Mouse (Mus musculus) hindbrain, embryonic 16.5 days (tissue): ENCODE results near the gene Adgrl3. TPM values are rescaled to one million over a fixed set of nuclear protein-coding genes. Genes with fewer than 3 reads are reported as not detected.
"Not testable (repeated sequence)": the region's sequence is repeated elsewhere in the genome, so short reads cannot be mapped to it uniquely, and the experiment has no call there.

Source experiments
- ATAC-seq: fragments of 200-750 bp; cut with Nextera tagmentation; 2 replicates; pipeline ENCODE4 v1.8.0; 2017; ENCODE audit warnings: moderate TSS enrichment, moderate library complexity
- H3K27ac ChIP-seq: fragments of 300-500 bp; sonication (generic); 2 replicates; pipeline ENCODE4 v1.5.1; 2014; ENCODE audit warnings: low read depth, mild to moderate bottlenecking, control low read depth, low read length, moderate library complexity
- H3K27me3 ChIP-seq: fragments of 300-500 bp; sonication (generic); replicated peaks from 2 replicates; pipeline ENCODE4 v1.6.1; 2014; ENCODE audit warnings: low read length; ENCODE audit not compliant: control insufficient read depth, insufficient read depth
- H3K36me3 ChIP-seq: fragments of 300-500 bp; sonication (generic); 2 replicates; pipeline ENCODE4 v1.6.1; 2014; ENCODE audit warnings: mild to moderate bottlenecking, low read length, moderate library complexity, mixed read lengths; ENCODE audit not compliant: control insufficient read depth, insufficient read depth
- H3K4me1 ChIP-seq: fragments of 300-500 bp; sonication (generic); 2 replicates; pipeline ENCODE4 v1.6.1; 2014; ENCODE audit warnings: low read depth, low read length; ENCODE audit not compliant: control insufficient read depth, insufficient read depth
- H3K4me2 ChIP-seq: fragments of 300-500 bp; sonication (generic); 2 replicates; pipeline ENCODE4 v1.6.1; 2014; ENCODE audit warnings: mild to moderate bottlenecking, low read length, control low read depth, moderate library complexity
- H3K4me3 ChIP-seq: fragments of 300-500 bp; sonication (generic); 2 replicates; pipeline ENCODE4 v1.5.1; 2014; ENCODE audit warnings: mild to moderate bottlenecking, low read length, control low read depth, moderate library complexity
- H3K9ac ChIP-seq: fragments of 300-500 bp; sonication (generic); 2 replicates; pipeline ENCODE4 v1.6.1; 2014; ENCODE audit warnings: low read depth, mild to moderate bottlenecking, control low read depth, low read length, moderate library complexity
- H3K9me3 ChIP-seq: fragments of 300-500 bp; sonication (generic); 2 replicates; pipeline ENCODE4 v1.6.1; 2014; ENCODE audit warnings: mild to moderate bottlenecking, low read length, moderate library complexity; ENCODE audit not compliant: control insufficient read depth
- WGBS: fragments of 180-500 bp; shearing (Covaris S2); extraction: QIAGEN DNeasy Blood & Tissue Kit; methylation state at CpG from one replicate; pipeline ENCODE4 v1.1.7; 2014; 5-methylcytosine and 5-hydroxymethylcytosine counted together
- polyA plus RNA-seq: library from polyadenylated mRNA; unstranded; fragments of >200 nt; fragmentation: Nextera tagmentation; extraction: Ambion mirVana; gene quantifications from 2 replicates; pipeline ENCODE4 v1.2.1, GENCODE M21; 2015

The Adgrl3 gene
- polyA plus RNA-seq, 1 experiment from 2014 or later, result 67.2 TPM

GRCm38 (mm10) chr5:81522760-81523159 is 502.8 kb downstream of the Adgrl3 start:
- no peak overlapping the region for H3K9ac ChIP-seq
- no peaks in the 10 kb centered on the region for H3K36me3 ChIP-seq
- WGBS, result 94% methylated on average over 4 of the region's 4 CpGs
- no peak overlapping the region for H3K4me2 ChIP-seq
- H3K27me3 ChIP-seq, result no peaks in the 10 kb centered on the region
- no peak overlapping the region for H3K27ac ChIP-seq
- H3K9me3 ChIP-seq, result no peaks in the 10 kb centered on the region
- ATAC-seq, result no peak
- no peak overlapping the region for H3K4me3 ChIP-seq
- H3K4me1 ChIP-seq, result peaks cover 4% of the 10 kb centered on the region

- Histone ChIP-seq H3K9ac (no peak overlapping the region), H3K36me3 (no peaks in the 10 kb centered on the region), H3K27me3 (no peaks in the 10 kb centered on the region), H3K4me3 (no peak overlapping the region), H3K9me3 (no peaks in the 10 kb centered on the region), H3K4me1 (peaks cover 4% of the 10 kb centered on the region), H3K27ac (peak overlapping the region; percentile 44; the same call in 1 of the 2 replicates), H3K4me2 (peak overlapping the region; percentile 2; the same call in 1 of the 2 replicates)
- peak; percentile 85 for ATAC-seq
- WGBS, result 58% methylated on average over 12 of the region's 12 CpGs
Measured at GRCm38 (mm10) chr5:81524532-81524961, 504.6 kb downstream of the Adgrl3 start.

- no peaks in the 10 kb centered on the region; the same call in 1 of the 2 replicates for H3K4me1 ChIP-seq
- WGBS, result 82% methylated on average over 2 of the region's 2 CpGs
- H3K9ac ChIP-seq, result no peak overlapping the region
- H3K36me3 ChIP-seq, result no peaks in the 10 kb centered on the region
- no peaks in the 10 kb centered on the region for H3K27me3 ChIP-seq
- no peak overlapping the region for H3K4me3 ChIP-seq
- no peak overlapping the region for H3K27ac ChIP-seq
- H3K4me2 ChIP-seq, result no peak overlapping the region
- no peak for ATAC-seq
- no peaks in the 10 kb centered on the region for H3K9me3 ChIP-seq
Measured at GRCm38 (mm10) chr5:81525326-81525725, 505.4 kb downstream of the Adgrl3 start.

- Histone ChIP-seq H3K4me3 (no peak overlapping the region), H3K27ac (no peak overlapping the region), H3K9me3 (no peaks in the 10 kb centered on the region), H3K36me3 (no peaks in the 10 kb centered on the region), H3K27me3 (no peaks in the 10 kb centered on the region), H3K9ac (no peak overlapping the region), H3K4me1 (no peaks in the 10 kb centered on the region; the same call in 1 of the 2 replicates), H3K4me2 (no peak overlapping the region)
- 78% methylated on average over 4 of the region's 4 CpGs for WGBS
- ATAC-seq, result no peak
Measured at GRCm38 (mm10) chr5:81531639-81532038, 511.7 kb downstream of the Adgrl3 start.

- no peak overlapping the region for H3K4me2 ChIP-seq
- no peak overlapping the region for H3K9ac ChIP-seq
- H3K27ac ChIP-seq, result no peak overlapping the region
- no peak overlapping the region for H3K4me3 ChIP-seq
- H3K9me3 ChIP-seq, result no peaks in the 10 kb centered on the region
- ATAC-seq, result no peak
- H3K36me3 ChIP-seq, result no peaks in the 10 kb centered on the region
- no peaks in the 10 kb centered on the region for H3K27me3 ChIP-seq
- no peaks in the 10 kb centered on the region for H3K4me1 ChIP-seq
Measured at GRCm38 (mm10) chr5:81550211-81550610, 530.3 kb downstream of the Adgrl3 start.

GRCm38 (mm10) chr5:81555149-81555548 is 535.2 kb downstream of the Adgrl3 start:
- H3K4me1 ChIP-seq, H3K9me3 ChIP-seq, H3K4me3 ChIP-seq, H3K4me2 ChIP-seq, ATAC-seq, H3K9ac ChIP-seq, H3K27me3 ChIP-seq, H3K36me3 ChIP-seq, H3K27ac ChIP-seq: not testable (repeated sequence)
- 63% methylated on average over 2 of the region's 2 CpGs for WGBS

GRCm38 (mm10) chr5:81556008-81556407 is 536.1 kb downstream of the Adgrl3 start:
- H3K27me3 ChIP-seq, result no peaks in the 10 kb centered on the region
- H3K36me3 ChIP-seq, result no peaks in the 10 kb centered on the region
- peak; percentile 60 for ATAC-seq
- no peak overlapping the region for H3K9ac ChIP-seq
- no peaks in the 10 kb centered on the region for H3K4me1 ChIP-seq
- no peak overlapping the region for H3K4me2 ChIP-seq
- WGBS, result 70% methylated on average over 8 of the region's 8 CpGs
- no peak overlapping the region for H3K27ac ChIP-seq
- no peaks in the 10 kb centered on the region for H3K9me3 ChIP-seq
- no peak overlapping the region for H3K4me3 ChIP-seq

GRCm38 (mm10) chr5:81558965-81559364 is 539.0 kb downstream of the Adgrl3 start:
- Histone ChIP-seq H3K9ac (no peak overlapping the region), H3K4me2 (no peak overlapping the region), H3K36me3 (no peaks in the 10 kb centered on the region), H3K27me3 (no peaks in the 10 kb centered on the region), H3K4me1 (no peaks in the 10 kb centered on the region), H3K27ac (no peak overlapping the region), H3K4me3 (no peak overlapping the region), H3K9me3 (no peaks in the 10 kb centered on the region)
- 67% methylated on average over 6 of the region's 6 CpGs for WGBS
- ATAC-seq, result no peak

GRCm38 (mm10) chr5:81564294-81564693 is 544.4 kb downstream of the Adgrl3 start:
- H3K9me3 ChIP-seq, result no peaks in the 10 kb centered on the region
- no peak overlapping the region for H3K4me2 ChIP-seq
- no peak overlapping the region for H3K4me3 ChIP-seq
- H3K36me3 ChIP-seq, result no peaks in the 10 kb centered on the region
- no peak overlapping the region for H3K27ac ChIP-seq
- ATAC-seq, result no peak
- no peaks in the 10 kb centered on the region for H3K4me1 ChIP-seq
- H3K9ac ChIP-seq, result no peak overlapping the region
- 50% methylated on average over 1 of the region's 1 CpGs for WGBS
- H3K27me3 ChIP-seq, result no peaks in the 10 kb centered on the region

- no peak for ATAC-seq
- H3K9ac ChIP-seq, result no peak overlapping the region
- no peak overlapping the region for H3K27ac ChIP-seq
- H3K4me1 ChIP-seq, result no peaks in the 10 kb centered on the region
- WGBS, result 90% methylated on average over 1 of the region's 1 CpGs
- H3K9me3 ChIP-seq, result no peaks in the 10 kb centered on the region
- H3K4me2 ChIP-seq, result no peak overlapping the region
- H3K4me3 ChIP-seq, result no peak overlapping the region
- H3K36me3 ChIP-seq, result no peaks in the 10 kb centered on the region
- no peaks in the 10 kb centered on the region for H3K27me3 ChIP-seq
Measured at GRCm38 (mm10) chr5:81566577-81566976, 546.6 kb downstream of the Adgrl3 start.
